Mouse (Mus musculus) thymus, adult 2 months (tissue): Measurements from ENCODE around the gene Dst. TPM values are rescaled to one million over a fixed set of nuclear protein-coding genes. Genes with fewer than 3 reads are reported as not detected.

ENCODE experiments used
- DNase-seq: peaks from one replicate; pipeline ENCODE4 v3.0.0; 2021
- H3K27ac ChIP-seq: fragments of 200-500 bp; 2 replicates; pipeline ENCODE4 v1.5.1; 2012; ENCODE audit warnings: low read length, control low read depth; ENCODE audit not compliant: control insufficient read depth, insufficient read depth
- H3K27me3 ChIP-seq: fragments of 200-500 bp; 2 replicates; pipeline ENCODE4 v1.6.1; 2012; ENCODE audit warnings: mild to moderate bottlenecking, low read length, moderate library complexity, mixed read lengths; ENCODE audit not compliant: control insufficient read depth, insufficient read depth
- H3K36me3 ChIP-seq: fragments of 200-500 bp; 2 replicates; pipeline ENCODE4 v1.6.1; 2012; ENCODE audit warnings: mild to moderate bottlenecking, low read length, moderate library complexity; ENCODE audit not compliant: control insufficient read depth, insufficient read depth
- H3K4me1 ChIP-seq: fragments of 200-500 bp; replicated peaks from 2 replicates; pipeline ENCODE4 v1.6.1; 2012; ENCODE audit warnings: low read length; ENCODE audit not compliant: control insufficient read depth, insufficient read depth
- H3K4me3 ChIP-seq: fragments of 200-500 bp; 2 replicates; pipeline ENCODE4 v1.5.1; 2012; ENCODE audit warnings: mild to moderate bottlenecking, low read length, control low read depth, moderate library complexity; ENCODE audit not compliant: control insufficient read depth, insufficient read depth
- CTCF ChIP-seq: fragments of 200-500 bp; IDR thresholded peaks from 2 replicates; pipeline ENCODE4 v1.5.1; 2012; ENCODE audit warnings: mild to moderate bottlenecking, control low read depth, low read length, moderate library complexity, borderline replicate concordance; ENCODE audit not compliant: control insufficient read depth, poor library complexity, insufficient read depth; ENCODE audit errors: extremely low read depth
- POLR2A ChIP-seq: fragments of 200-500 bp; IDR thresholded peaks from 2 replicates; pipeline ENCODE4 v1.6.1; 2012; ENCODE audit warnings: mild to moderate bottlenecking, low read length, control low read depth, moderate library complexity; ENCODE audit not compliant: control insufficient read depth, poor library complexity, insufficient read depth; ENCODE audit errors: extremely low read depth
- WGBS: fragments of 180-500 bp; shearing (Covaris S2); methylation state at CpG from one replicate; pipeline ENCODE4 v1.1.7; 2018; 5-methylcytosine and 5-hydroxymethylcytosine counted together
- polyA plus RNA-seq: library from polyadenylated mRNA; depleted of rRNA; stranded (reverse); fragments of >200 nt; gene quantifications from 2 replicates; pipeline ENCODE4 v1.2.3, GENCODE M21; 2012

Gene Dst
- polyA plus RNA-seq, 1 experiment: 24.2 TPM

GRCm38 (mm10) chr1:34216456-34216855 lies 308.4 kb downstream of the Dst start:
- H3K27ac ChIP-seq: no peak overlapping the region
- WGBS: 91% methylated on average over 2 of the region's 2 CpGs
- TF ChIP-seq POLR2A: no peak
- no peak for TF ChIP-seq CTCF
- H3K36me3 ChIP-seq: no peaks in the 10 kb centered on the region
- DNase-seq: no peak
- no peak overlapping the region for H3K4me3 ChIP-seq
- H3K27me3 ChIP-seq: no peaks in the 10 kb centered on the region
- no peaks in the 10 kb centered on the region for H3K4me1 ChIP-seq

- no peaks in the 10 kb centered on the region for H3K27me3 ChIP-seq
- 28% methylated on average over 6 of the region's 6 CpGs for WGBS
These were observed 310.3 kb downstream of the Dst start for GRCm38 (mm10) chr1:34218323-34218722.

GRCm38 (mm10) chr1:34218801-34219200 lies 310.8 kb downstream of the Dst start:
- TF ChIP-seq POLR2A (no peak), CTCF (no peak)
- Histone ChIP-seq H3K36me3 (no peaks in the 10 kb centered on the region), H3K27me3 (no peaks in the 10 kb centered on the region), H3K27ac (no peak overlapping the region), H3K4me3 (no peak overlapping the region), H3K4me1 (no peaks in the 10 kb centered on the region)
- DNase-seq: no peak
- 92% methylated on average over 9 of the region's 9 CpGs for WGBS

More at GRCm38 (mm10) chr1:34218323-34218722, 310.3 kb downstream of the Dst start:
- Histone ChIP-seq H3K27ac (no peak overlapping the region), H3K4me1 (no peaks in the 10 kb centered on the region), H3K4me3 (no peak overlapping the region), H3K36me3 (no peaks in the 10 kb centered on the region)
- DNase-seq: peak; percentile 74
- peak; percentile 83; the same call in 1 of the 2 replicates for TF ChIP-seq CTCF
- no peak for TF ChIP-seq POLR2A

- TF ChIP-seq POLR2A (no peak), CTCF (no peak)
- no peaks in the 10 kb centered on the region for H3K4me1 ChIP-seq
- 93% methylated on average over 11 of the region's 11 CpGs for WGBS
- H3K27me3 ChIP-seq: no peaks in the 10 kb centered on the region
- no peaks in the 10 kb centered on the region for H3K36me3 ChIP-seq
- H3K4me3 ChIP-seq: no peak overlapping the region
- no peak overlapping the region for H3K27ac ChIP-seq
- no peak for DNase-seq
These were observed 312.1 kb downstream of the Dst start for GRCm38 (mm10) chr1:34220094-34220601.

GRCm38 (mm10) chr1:34223866-34224265 lies 315.8 kb downstream of the Dst start:
- WGBS: 95% methylated on average over 11 of the region's 11 CpGs
- TF ChIP-seq POLR2A (no peak), CTCF (no peak)

GRCm38 (mm10) chr1:34227676-34228075 lies 319.7 kb downstream of the Dst start:
- H3K27me3 ChIP-seq: no peaks in the 10 kb centered on the region
- no peak for DNase-seq
- no peaks in the 10 kb centered on the region for H3K4me1 ChIP-seq
- WGBS: 90% methylated on average over 8 of the region's 8 CpGs
- H3K36me3 ChIP-seq: no peaks in the 10 kb centered on the region
- H3K4me3 ChIP-seq: no peak overlapping the region
- no peak overlapping the region for H3K27ac ChIP-seq
- TF ChIP-seq CTCF (no peak), POLR2A (no peak)

More at GRCm38 (mm10) chr1:34223866-34224265, 315.8 kb downstream of the Dst start:
- DNase-seq: no peak
- H3K27ac ChIP-seq: no peak overlapping the region
- H3K36me3 ChIP-seq: no peaks in the 10 kb centered on the region
- H3K27me3 ChIP-seq: no peaks in the 10 kb centered on the region
- no peaks in the 10 kb centered on the region for H3K4me1 ChIP-seq
- H3K4me3 ChIP-seq: no peak overlapping the region

- Histone ChIP-seq H3K27me3 (no peaks in the 10 kb centered on the region), H3K27ac (no peak overlapping the region), H3K4me3 (no peak overlapping the region), H3K36me3 (no peaks in the 10 kb centered on the region), H3K4me1 (no peaks in the 10 kb centered on the region)
- WGBS: 96% methylated on average over 2 of the region's 2 CpGs
- TF ChIP-seq CTCF (no peak), POLR2A (no peak)
- DNase-seq: no peak
These were observed 323.0 kb downstream of the Dst start for GRCm38 (mm10) chr1:34231041-34231440.
